In the genomic region with DNA sequence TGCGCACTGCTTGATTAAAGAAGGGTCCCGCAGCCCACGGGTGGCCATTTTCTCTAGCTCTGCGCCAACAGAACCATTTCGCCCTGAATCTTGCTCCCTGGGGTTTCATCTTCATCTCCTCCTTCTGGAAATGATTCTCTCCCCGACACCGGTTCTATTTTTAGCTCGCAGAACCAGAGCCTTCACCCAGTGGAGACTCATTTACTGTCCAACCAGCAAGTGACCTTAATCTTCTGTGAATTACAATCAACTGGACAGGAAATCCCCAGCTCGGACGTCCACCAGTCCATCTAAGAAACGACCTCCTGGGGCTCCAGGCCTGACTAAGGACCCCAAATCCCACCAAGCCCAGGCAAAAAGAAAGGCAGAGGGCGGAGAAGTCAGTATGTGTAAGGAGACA, we compare ENCODE assay signal across 29 mouse cellular contexts. TPM values are rescaled to one million over a fixed set of nuclear protein-coding genes. Genes with fewer than 3 reads are reported as not detected.
DNase-seq lines count a peak whose midpoint lies in the region; ATAC-seq and TF ChIP-seq lines count a peak whose summit lies in the region.
"Had no signal": no experiment of that assay in that cellular context is flagged by ENCODE, and none has a peak within 500 bp of the region (broad histone marks: within the 10 kb centered on the region; RNA-seq: fewer than 3 reads in every experiment).

No protein-coding gene starts in this region.

- no peak overlapping the region for H3K4me3 ChIP-seq in heart, adult 2 months
- H3K4me3 ChIP-seq in hindbrain, embryonic 13.5 days: no peak overlapping the region
- no peak overlapping the region for H3K4me3 ChIP-seq in hindbrain, embryonic 10.5 days
- H3K4me3 ChIP-seq in neural tube, embryonic 13.5 days: no peak overlapping the region
- H3K4me3 ChIP-seq: embryonic facial prominence, embryonic 13.5 days; erythroblast, embryonic 14.5 days; forebrain, embryonic 12.5 days; heart, embryonic 15.5 days; left cerebral cortex, adult 2 months; lung, embryonic 15.5 days; midbrain, embryonic 15.5 days had no signal

- H3K4me1 ChIP-seq in heart, adult 2 months (ENCODE audit: control insufficient read depth, insufficient read depth, low read length): peaks cover 16% of the 10 kb centered on the region
- H3K4me1 ChIP-seq in hindbrain, embryonic 13.5 days (replicated peaks): peaks cover 19% of the 10 kb centered on the region
- 0 out of 2 replicates have a peak, but pooled peaks cover 8% of the 10 kb centered on the region for H3K4me1 ChIP-seq in hindbrain, embryonic 10.5 days (replicated peaks)
- H3K4me1 ChIP-seq in neural tube, embryonic 13.5 days (replicated peaks): peaks cover 16% of the 10 kb centered on the region
- H3K4me1 ChIP-seq: forebrain, embryonic 12.5 days; midbrain, embryonic 15.5 days had no signal

- H3K27ac ChIP-seq in heart, adult 2 months: peak overlapping the region; percentile 13; the same call in 1 of the 2 replicates
- peak overlapping the region; percentile 48 for H3K27ac ChIP-seq in hindbrain, embryonic 13.5 days
- H3K27ac ChIP-seq in hindbrain, embryonic 10.5 days: no peak overlapping the region
- peak overlapping the region; percentile 54 for H3K27ac ChIP-seq in neural tube, embryonic 13.5 days (replicated peaks)
- H3K27ac ChIP-seq: embryonic facial prominence, embryonic 13.5 days; forebrain, embryonic 12.5 days; heart, embryonic 15.5 days; left cerebral cortex, adult 2 months; liver, embryonic 14.5 days; lung, embryonic 15.5 days; midbrain, embryonic 15.5 days had no signal

- DNase-seq in heart, adult 2 months: no peak
- DNase-seq in heart, postnatal 10 days: no peak
- DNase-seq in hindbrain, embryonic 10.5 days (ENCODE audit: low spot score): no peak
- no peak for DNase-seq in neural tube, embryonic 10.5 days (ENCODE audit: extremely low spot score, low spot score)
- no peak for DNase-seq in layer of hippocampus, adult 9-10 months (ENCODE audit: low spot score)
- DNase-seq: adrenal gland, adult 2 months; cerebellum, adult 11 months; cerebellum, postnatal 10 days; embryo, embryonic 11 days; kidney, adult 18-20 months; kidney, postnatal 4 days; lung, postnatal 36 days; right cerebral cortex, postnatal 25 days; spleen, adult 18-20 months had no signal

- ATAC-seq in hindbrain, embryonic 13.5 days (ENCODE audit: low FRiP score): no peak
- ATAC-seq in neural tube, embryonic 13.5 days (ENCODE audit: low read depth): no peak
- ATAC-seq: inflammation-experienced regulatory T-cells, adult 6 months; midbrain, embryonic 15.5 days had no signal

- no peak overlapping the region for H3K4me2 ChIP-seq in hindbrain, embryonic 13.5 days
- no peak overlapping the region for H3K4me2 ChIP-seq in neural tube, embryonic 13.5 days
- H3K4me2 ChIP-seq: embryonic facial prominence, embryonic 13.5 days; forebrain, embryonic 12.5 days; heart, embryonic 15.5 days; lung, embryonic 15.5 days; midbrain, embryonic 15.5 days had no signal

- TF ChIP-seq EP300 in heart, adult 2 months (IDR thresholded peaks at IDR 0.05; ENCODE audit: insufficient read depth, low read depth, low read length): no peak

- H3K27me3 ChIP-seq in heart, adult 2 months (ENCODE audit: control insufficient read depth, insufficient read depth, low read length): no peaks in the 10 kb centered on the region
- H3K27me3 ChIP-seq in hindbrain, embryonic 13.5 days: no peaks in the 10 kb centered on the region
- no peaks in the 10 kb centered on the region for H3K27me3 ChIP-seq in hindbrain, embryonic 10.5 days (ENCODE audit: insufficient read depth, poor library complexity, severe bottlenecking)
- H3K27me3 ChIP-seq in neural tube, embryonic 13.5 days: no peaks in the 10 kb centered on the region
- H3K27me3 ChIP-seq: embryonic facial prominence, embryonic 13.5 days; forebrain, embryonic 12.5 days; heart, embryonic 15.5 days; lung, embryonic 15.5 days; midbrain, embryonic 15.5 days had no signal

- no peaks in the 10 kb centered on the region for H3K9me3 ChIP-seq in hindbrain, embryonic 13.5 days
- no peaks in the 10 kb centered on the region for H3K9me3 ChIP-seq in hindbrain, embryonic 10.5 days
- no peaks in the 10 kb centered on the region for H3K9me3 ChIP-seq in neural tube, embryonic 13.5 days
- H3K9me3 ChIP-seq: embryonic facial prominence, embryonic 13.5 days; forebrain, embryonic 12.5 days; heart, embryonic 15.5 days; lung, embryonic 15.5 days; midbrain, embryonic 15.5 days had no signal

- TF ChIP-seq CTCF in heart, adult 2 months (IDR thresholded peaks at IDR 0.05): no peak

- intact Hi-C loops in heart, adult 2 months (cut with DNase I): no loop called here
- intact Hi-C loops in heart, postnatal 10 days (cut with DNase I): no loop called here

- WGBS in heart, adult 2 months: 50% methylated on average over 12 of the region's 12 CpGs
- WGBS in hindbrain, embryonic 13.5 days: 75% methylated on average over 12 of the region's 12 CpGs
- WGBS in hindbrain, embryonic 10.5 days: 86% methylated on average over 12 of the region's 12 CpGs
- WGBS in neural tube, embryonic 13.5 days: 70% methylated on average over 12 of the region's 12 CpGs

- no peak overlapping the region for H3K9ac ChIP-seq in heart, adult 2 months (ENCODE audit: low read depth, low read length)
- no peak overlapping the region for H3K9ac ChIP-seq in hindbrain, embryonic 13.5 days
- no peak overlapping the region for H3K9ac ChIP-seq in neural tube, embryonic 13.5 days
- H3K9ac ChIP-seq: embryonic facial prominence, embryonic 13.5 days; forebrain, embryonic 12.5 days; heart, embryonic 15.5 days; liver, embryonic 14.5 days; lung, embryonic 15.5 days; midbrain, embryonic 15.5 days had no signal

- TF ChIP-seq POLR2A in heart, adult 2 months (IDR thresholded peaks at IDR 0.05; ENCODE audit: insufficient read depth, low read depth, low read length): no peak

- no peaks in the 10 kb centered on the region for H3K36me3 ChIP-seq in heart, adult 2 months (ENCODE audit: control insufficient read depth, insufficient read depth, low read length)
- H3K36me3 ChIP-seq in hindbrain, embryonic 13.5 days: no peaks in the 10 kb centered on the region
- no peaks in the 10 kb centered on the region for H3K36me3 ChIP-seq in hindbrain, embryonic 10.5 days
- no peaks in the 10 kb centered on the region for H3K36me3 ChIP-seq in neural tube, embryonic 13.5 days
- H3K36me3 ChIP-seq: embryonic facial prominence, embryonic 13.5 days; forebrain, embryonic 12.5 days; heart, embryonic 15.5 days; lung, embryonic 15.5 days; midbrain, embryonic 15.5 days had no signal

- peaks cover 3% of the 10 kb centered on the region; the same call in 1 of the 2 replicates for H3K79me2 ChIP-seq in heart, adult 2 months (replicated peaks; ENCODE audit: control insufficient read depth, insufficient read depth, low read length)

RNA-seq across cellular contexts. Expression of a gene that starts 19.9 kb away (rescaled TPM):
- total RNA-seq in heart, adult 2 months (2021): 10 to 100 TPM; 14.6 to 16.9 TPM
- polyA plus RNA-seq in heart, adult 2 months (2012; rRNA removed): 16.5 and 16.8 TPM in 2 replicates
- total RNA-seq in heart, postnatal 10 days (2021): 10 to 100 TPM; 22.3 to 25.1 TPM
- 28.7 and 30.9 TPM in 2 replicates for polyA plus RNA-seq in hindbrain, embryonic 13.5 days (2015; fragmentation: Nextera tagmentation; extraction: Ambion mirVana)
- 28.8 and 31.8 TPM in 2 replicates for polyA plus RNA-seq in hindbrain, embryonic 10.5 days (2016; fragmentation: Nextera tagmentation; extraction: Ambion mirVana)
- polyA plus RNA-seq in neural tube, embryonic 13.5 days (2015; fragmentation: Nextera tagmentation; extraction: Ambion mirVana): 28.3 and 30.7 TPM in 2 replicates

RNA-seq across cellular contexts. Expression of a gene that starts 48.2 kb away (rescaled TPM):
- total RNA-seq in heart, adult 2 months (2021): under 1 TPM in 1 of 2 experiments, not detected in 1; 0.52 TPM
- 0.49 TPM in 1 of 2 replicates, not detected in the other for polyA plus RNA-seq in heart, adult 2 months (2012; rRNA removed)
- total RNA-seq in heart, postnatal 10 days (2021): not detected
- 2.1 and 2.8 TPM in 2 replicates for polyA plus RNA-seq in hindbrain, embryonic 13.5 days (2015; fragmentation: Nextera tagmentation; extraction: Ambion mirVana)
- 0.90 and 2.5 TPM in 2 replicates for polyA plus RNA-seq in hindbrain, embryonic 10.5 days (2016; fragmentation: Nextera tagmentation; extraction: Ambion mirVana)
- polyA plus RNA-seq in neural tube, embryonic 13.5 days (2015; fragmentation: Nextera tagmentation; extraction: Ambion mirVana): 1.3 and 1.8 TPM in 2 replicates
- total RNA-seq: adrenal gland, adult 2 months; gastrocnemius, adult 8-10 months; MEL had no signal
- polyA plus RNA-seq: C2C12; erythroblast, embryonic 14.5 days; heart, embryonic 15.5 days; inflammation-experienced regulatory T-cells, adult 6 months; kidney, embryonic 16.5 days had no signal
